Mouse (Mus musculus): Measurements from ENCODE around the gene Adamts8.

DNA sequence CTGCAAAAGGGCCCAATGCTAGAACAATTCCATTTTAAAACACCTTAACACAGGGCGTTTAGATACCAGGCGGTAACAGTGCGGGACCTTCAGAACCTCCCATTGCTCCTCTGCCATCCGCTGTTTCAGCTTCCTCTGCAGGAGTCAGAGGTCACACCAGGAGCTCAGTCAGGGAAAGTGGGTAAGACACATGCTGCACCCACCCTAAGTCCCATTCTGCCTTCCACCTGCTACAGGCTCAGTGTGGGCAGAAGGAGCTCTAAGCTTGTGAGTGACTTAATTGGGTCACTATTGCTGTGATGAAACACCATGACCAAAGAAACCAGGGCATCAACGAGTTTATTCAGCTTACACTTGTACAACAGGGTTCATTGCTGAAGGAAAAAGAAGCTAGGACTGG, 50.7 kb downstream of the Adamts8 start:
- TF ChIP-seq NRF1 (IDR thresholded peaks at IDR 0.05; ENCODE audit: low read depth, low read length) (no peak), CTCF (conservative IDR thresholded peaks at IDR 0.05 in 1 of 2, IDR thresholded peaks at IDR 0.05 in 1 of 2; ENCODE audit: low read depth in 2 of 2, low read length in 2 of 2) (no peak), POLR2A (IDR thresholded peaks at IDR 0.05; ENCODE audit: low read depth, low read length) (no peak), MEF2A (IDR thresholded peaks at IDR 0.05; ENCODE audit: borderline replicate concordance, low read depth, low read length) (no peak), SMC3 (IDR thresholded peaks at IDR 0.05; ENCODE audit: low read depth, low read length) (no peak), CHD1 (IDR thresholded peaks at IDR 0.05; ENCODE audit: low read depth, low read length) (no peak), MXI1 (IDR thresholded peaks at IDR 0.05; ENCODE audit: low read depth, low read length) (no peak)
